Mouse (Mus musculus): ENCODE results near the gene 1700001O22Rik. TPM values are rescaled to one million over a fixed set of nuclear protein-coding genes. Genes with fewer than 3 reads are reported as not detected.

1700001O22Rik gene
- polyA plus RNA-seq, 1 experiment from 2014 or later: 1.9 TPM

DNA sequence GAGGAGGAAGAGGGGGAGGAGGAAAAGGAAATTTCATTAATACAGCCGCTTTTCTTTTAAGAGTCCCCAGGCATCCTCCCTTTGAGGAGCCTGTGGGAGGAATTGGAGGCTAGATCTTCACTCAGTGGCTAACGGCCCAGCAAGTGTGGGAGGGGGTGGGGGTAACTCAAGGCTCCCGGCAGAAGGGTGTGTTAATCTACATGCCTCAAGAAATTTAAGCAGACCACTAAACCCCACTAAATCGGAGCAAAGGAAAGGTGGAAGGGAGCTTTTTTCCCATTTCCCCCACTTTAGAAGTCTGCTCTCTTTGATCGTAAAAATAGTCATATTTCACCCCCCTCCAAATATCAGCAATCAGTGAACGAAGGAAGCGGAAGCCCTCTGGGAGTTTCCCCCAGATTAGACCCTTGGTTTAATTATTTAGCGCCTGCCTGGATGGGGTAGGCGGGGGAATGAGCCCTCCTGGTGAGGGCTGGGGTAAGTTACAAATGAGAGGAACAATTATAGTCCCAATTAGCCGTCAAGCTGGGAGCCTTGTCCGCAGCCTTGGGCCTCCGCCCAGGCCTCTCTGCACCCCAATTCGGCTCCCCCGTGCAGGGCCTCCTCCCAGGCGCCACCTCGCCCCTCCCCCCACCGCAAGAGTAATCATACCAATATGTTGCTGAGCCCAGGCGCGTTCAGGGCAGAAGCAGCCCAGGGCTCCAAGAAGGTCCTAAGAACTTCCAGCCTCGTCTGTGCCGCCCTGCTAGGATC is 33.0 kb upstream of the 1700001O22Rik start:
- Histone ChIP-seq H3K4me2 (ENCODE audit: low read depth, low read length) (peak overlapping the region; percentile 32), H3K4me3 (ENCODE audit: low read depth, low read length) (0 out of 2 replicates have a peak overlapping the region, but pooled peaks have one; percentile 9), H3K27ac (replicated peaks; ENCODE audit: low read depth, low read length) (peak overlapping the region; percentile 86), H3K4me1 (ENCODE audit: control insufficient read depth, insufficient read depth, low read length) (peaks cover 42% of the 10 kb centered on the region), H3K36me3 (ENCODE audit: control insufficient read depth, insufficient read depth, low read length) (no peaks in the 10 kb centered on the region), H3K9ac (ENCODE audit: low read depth, low read length) (peak overlapping the region; percentile 32; the same call in 1 of the 2 replicates), H3K9me3 (ENCODE audit: control insufficient read depth, low read length) (no peaks in the 10 kb centered on the region), H3K27me3 (replicated peaks; ENCODE audit: control insufficient read depth, insufficient read depth, low read length) (no peaks in the 10 kb centered on the region)
- peak; percentile 75 for ATAC-seq (ENCODE audit: low read depth)
- WGBS: 5% methylated on average over 21 of the region's 21 CpGs
- peak; percentile 82 for DNase-seq (ENCODE audit: low spot score)

GRCm38 (mm10) chr2:30834373-30835022 is 31.0 kb upstream of the 1700001O22Rik start, which contains the start of gene Prrx2:
Gene Prrx2 (plus strand): TSS chr2:30834972.
- Histone ChIP-seq H3K27ac (replicated peaks; ENCODE audit: low read depth, low read length) (peak within 1 kb of the TSS; percentile 94), H3K9me3 (ENCODE audit: control insufficient read depth, low read length) (no peaks in the 10 kb centered on the region), H3K4me1 (ENCODE audit: control insufficient read depth, insufficient read depth, low read length) (peaks cover 42% of the 10 kb centered on the region), H3K9ac (ENCODE audit: low read depth, low read length) (no peak within 1 kb of the TSS), H3K4me3 (ENCODE audit: low read depth, low read length) (no peak within 1 kb of the TSS), H3K36me3 (ENCODE audit: control insufficient read depth, insufficient read depth, low read length) (no peaks in the 10 kb centered on the region), H3K4me2 (ENCODE audit: low read depth, low read length) (peak within 1 kb of the TSS; percentile 23; the same call in 1 of the 2 replicates), H3K27me3 (replicated peaks; ENCODE audit: control insufficient read depth, insufficient read depth, low read length) (no peaks in the 10 kb centered on the region)
- DNase-seq (ENCODE audit: low spot score) (no peak), ATAC-seq (ENCODE audit: low read depth) (no peak)
- 42% methylated on average over 6 of the region's 10 CpGs for WGBS

DNA sequence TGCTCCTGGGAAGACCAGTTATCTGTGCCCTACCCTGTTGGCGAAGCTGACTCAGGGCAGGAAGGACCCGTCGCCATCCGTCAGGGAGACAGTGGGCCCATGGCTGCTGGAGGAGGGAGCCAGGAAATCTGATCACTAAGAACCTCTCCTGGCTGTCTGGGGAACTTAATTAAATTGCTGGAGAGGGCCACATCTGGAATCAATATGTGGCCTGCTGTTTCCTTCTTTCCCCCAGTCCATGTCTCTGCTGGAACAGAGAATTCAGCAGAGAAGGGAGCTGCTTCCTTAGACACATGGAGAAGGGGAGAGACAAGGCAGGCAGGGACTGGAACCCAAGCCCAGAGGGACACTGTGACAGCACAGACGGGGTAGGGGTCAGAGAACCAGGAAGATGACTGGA is 30.2 kb upstream of the 1700001O22Rik start:
- peak overlapping the region; percentile 94 for H3K27ac ChIP-seq (replicated peaks; ENCODE audit: low read depth, low read length)
- no peak overlapping the region for H3K4me3 ChIP-seq (ENCODE audit: low read depth, low read length)
- no peaks in the 10 kb centered on the region for H3K9me3 ChIP-seq (ENCODE audit: control insufficient read depth, low read length)

DNA sequence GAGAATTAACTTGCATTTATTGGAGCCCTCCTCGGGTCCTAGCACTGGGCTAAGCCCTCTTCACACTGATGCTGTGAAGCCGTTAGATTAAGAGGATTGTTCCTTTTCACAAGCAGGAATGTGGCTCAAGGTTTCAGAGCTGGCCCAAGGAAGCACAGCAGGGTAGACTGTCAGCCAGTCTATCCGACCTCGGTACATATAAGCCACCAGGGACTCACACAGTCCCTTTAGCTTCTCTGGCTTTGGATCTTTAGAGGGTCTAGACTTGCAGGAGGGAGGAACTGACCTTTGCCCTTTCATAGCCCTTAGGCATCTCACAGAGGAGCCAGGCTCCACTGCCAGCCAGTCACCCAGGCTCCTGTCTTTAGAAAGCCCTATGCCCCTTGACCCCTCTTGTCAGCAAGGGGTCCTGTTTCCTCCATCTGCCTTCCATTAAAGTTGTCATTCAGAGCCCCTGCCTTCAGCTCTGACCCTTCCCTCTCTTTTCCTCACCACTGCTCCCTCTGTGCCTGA is 26.9 kb upstream of the 1700001O22Rik start, which contains the start of gene Asb6:
Asb6 (minus strand) TSS at position 51 of the 513 bp plus-strand sequence.
- no peak for DNase-seq (ENCODE audit: low spot score)
- no peak within 1 kb of the TSS for H3K9ac ChIP-seq (ENCODE audit: low read depth, low read length)
- H3K9me3 ChIP-seq (ENCODE audit: control insufficient read depth, low read length): no peaks in the 10 kb centered on the region
- H3K27me3 ChIP-seq (replicated peaks; ENCODE audit: control insufficient read depth, insufficient read depth, low read length): no peaks in the 10 kb centered on the region
- ATAC-seq (ENCODE audit: low read depth): no peak
- 11% methylated on average over 4 of the region's 4 CpGs for WGBS
- no peak within 1 kb of the TSS for H3K4me2 ChIP-seq (ENCODE audit: low read depth, low read length)
- H3K4me1 ChIP-seq (ENCODE audit: control insufficient read depth, insufficient read depth, low read length): peaks cover 36% of the 10 kb centered on the region
- no peak within 1 kb of the TSS for H3K4me3 ChIP-seq (ENCODE audit: low read depth, low read length)
- peaks cover 5% of the 10 kb centered on the region for H3K36me3 ChIP-seq (ENCODE audit: control insufficient read depth, insufficient read depth, low read length)
- no peak within 1 kb of the TSS for H3K27ac ChIP-seq (replicated peaks; ENCODE audit: low read depth, low read length)

More for the DNA sequence above, 30.2 kb upstream of the 1700001O22Rik start:
- Histone ChIP-seq H3K4me2 (ENCODE audit: low read depth, low read length) (peak overlapping the region; percentile 23), H3K36me3 (ENCODE audit: control insufficient read depth, insufficient read depth, low read length) (no peaks in the 10 kb centered on the region), H3K9ac (ENCODE audit: low read depth, low read length) (peak overlapping the region; percentile 26), H3K4me1 (ENCODE audit: control insufficient read depth, insufficient read depth, low read length) (peaks cover 42% of the 10 kb centered on the region), H3K27me3 (replicated peaks; ENCODE audit: control insufficient read depth, insufficient read depth, low read length) (no peaks in the 10 kb centered on the region)
- DNase-seq (ENCODE audit: low spot score) (peak; percentile 92), ATAC-seq (ENCODE audit: low read depth) (peak; percentile 65)
- WGBS: 6% methylated on average over 4 of the region's 5 CpGs

DNA sequence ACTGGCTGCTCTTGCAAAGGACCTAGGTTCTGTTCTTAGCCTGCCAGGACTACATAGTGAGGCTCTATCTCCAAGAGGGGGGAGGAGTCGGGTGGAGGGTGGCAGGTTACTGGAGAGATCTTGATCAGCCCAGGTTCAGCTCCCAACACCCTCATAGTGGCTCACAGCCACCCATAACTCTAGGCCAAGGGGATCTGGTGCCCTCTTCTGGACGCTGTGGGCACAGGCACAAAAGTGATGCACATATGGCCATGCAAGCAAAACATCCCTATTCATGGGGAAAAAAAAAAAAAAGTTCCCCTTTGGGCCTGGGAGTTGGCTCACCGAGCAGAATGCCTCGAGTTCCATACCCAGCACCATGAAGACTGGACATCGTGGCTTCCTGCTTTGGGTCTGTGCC is 25.9 kb upstream of the 1700001O22Rik start:
- no peak overlapping the region for H3K27ac ChIP-seq (replicated peaks; ENCODE audit: low read depth, low read length)
- H3K4me2 ChIP-seq (ENCODE audit: low read depth, low read length): no peak overlapping the region
- WGBS: 35% methylated on average over 5 of the region's 5 CpGs
- DNase-seq (ENCODE audit: low spot score) (no peak), ATAC-seq (ENCODE audit: low read depth) (no peak)
- peaks cover 16% of the 10 kb centered on the region for H3K36me3 ChIP-seq (ENCODE audit: control insufficient read depth, insufficient read depth, low read length)
- H3K9me3 ChIP-seq (ENCODE audit: control insufficient read depth, low read length): no peaks in the 10 kb centered on the region
- no peak overlapping the region for H3K4me3 ChIP-seq (ENCODE audit: low read depth, low read length)
- peaks cover 29% of the 10 kb centered on the region for H3K4me1 ChIP-seq (ENCODE audit: control insufficient read depth, insufficient read depth, low read length)
- no peak overlapping the region for H3K9ac ChIP-seq (ENCODE audit: low read depth, low read length)
- H3K27me3 ChIP-seq (replicated peaks; ENCODE audit: control insufficient read depth, insufficient read depth, low read length): no peaks in the 10 kb centered on the region

DNA sequence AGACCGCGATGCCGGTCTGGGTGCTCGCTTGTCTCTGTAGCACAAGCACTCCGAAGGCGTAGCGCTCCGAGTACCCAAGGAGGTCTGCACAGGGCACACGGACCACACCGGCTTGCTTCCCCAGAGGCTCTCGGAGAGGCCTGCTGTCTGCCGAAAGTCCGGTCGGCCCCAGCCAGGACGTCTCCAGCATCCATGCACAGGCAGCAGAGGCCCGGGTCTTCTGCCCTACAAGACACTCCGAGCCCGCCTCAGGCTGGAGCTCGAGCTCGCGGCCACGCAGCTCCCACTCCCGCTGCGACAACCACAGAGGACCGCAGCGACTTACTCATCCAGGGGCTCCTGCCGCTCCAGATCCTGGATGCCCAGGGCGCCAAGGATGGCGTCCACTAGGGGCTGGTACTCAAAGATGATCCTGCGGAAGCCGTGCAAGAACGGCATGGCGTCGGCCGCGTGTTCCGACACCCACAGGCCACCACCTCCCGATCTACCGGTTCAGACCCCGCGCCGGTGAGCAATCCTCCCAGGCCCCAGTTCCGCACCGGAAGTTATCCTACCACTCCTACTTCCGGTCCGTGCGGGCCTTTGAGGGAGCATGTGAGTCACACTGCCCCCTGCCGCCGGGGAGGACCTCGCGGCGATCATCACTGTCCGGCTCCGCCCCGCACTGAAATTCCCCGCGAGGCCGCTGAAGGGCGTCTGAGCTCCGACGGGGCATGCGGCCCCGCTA is 24.5 kb upstream of the 1700001O22Rik start:
- peaks cover 15% of the 10 kb centered on the region for H3K4me1 ChIP-seq (ENCODE audit: control insufficient read depth, insufficient read depth, low read length)
- no peaks in the 10 kb centered on the region for H3K27me3 ChIP-seq (replicated peaks; ENCODE audit: control insufficient read depth, insufficient read depth, low read length)
- peak overlapping the region; percentile 91 for H3K4me3 ChIP-seq (ENCODE audit: low read depth, low read length)
- peaks cover 30% of the 10 kb centered on the region for H3K36me3 ChIP-seq (ENCODE audit: control insufficient read depth, insufficient read depth, low read length)
- DNase-seq (ENCODE audit: low spot score): peak; percentile 95
- H3K9me3 ChIP-seq (ENCODE audit: control insufficient read depth, low read length): no peaks in the 10 kb centered on the region
- peak; percentile 92 for ATAC-seq (ENCODE audit: low read depth)
- under 1% methylated on average over 40 of the region's 63 CpGs for WGBS
- peak overlapping the region; percentile 63 for H3K27ac ChIP-seq (replicated peaks; ENCODE audit: low read depth, low read length)
- peak overlapping the region; percentile 71 for H3K4me2 ChIP-seq (ENCODE audit: low read depth, low read length)
- H3K9ac ChIP-seq (ENCODE audit: low read depth, low read length): peak overlapping the region; percentile 92

DNA sequence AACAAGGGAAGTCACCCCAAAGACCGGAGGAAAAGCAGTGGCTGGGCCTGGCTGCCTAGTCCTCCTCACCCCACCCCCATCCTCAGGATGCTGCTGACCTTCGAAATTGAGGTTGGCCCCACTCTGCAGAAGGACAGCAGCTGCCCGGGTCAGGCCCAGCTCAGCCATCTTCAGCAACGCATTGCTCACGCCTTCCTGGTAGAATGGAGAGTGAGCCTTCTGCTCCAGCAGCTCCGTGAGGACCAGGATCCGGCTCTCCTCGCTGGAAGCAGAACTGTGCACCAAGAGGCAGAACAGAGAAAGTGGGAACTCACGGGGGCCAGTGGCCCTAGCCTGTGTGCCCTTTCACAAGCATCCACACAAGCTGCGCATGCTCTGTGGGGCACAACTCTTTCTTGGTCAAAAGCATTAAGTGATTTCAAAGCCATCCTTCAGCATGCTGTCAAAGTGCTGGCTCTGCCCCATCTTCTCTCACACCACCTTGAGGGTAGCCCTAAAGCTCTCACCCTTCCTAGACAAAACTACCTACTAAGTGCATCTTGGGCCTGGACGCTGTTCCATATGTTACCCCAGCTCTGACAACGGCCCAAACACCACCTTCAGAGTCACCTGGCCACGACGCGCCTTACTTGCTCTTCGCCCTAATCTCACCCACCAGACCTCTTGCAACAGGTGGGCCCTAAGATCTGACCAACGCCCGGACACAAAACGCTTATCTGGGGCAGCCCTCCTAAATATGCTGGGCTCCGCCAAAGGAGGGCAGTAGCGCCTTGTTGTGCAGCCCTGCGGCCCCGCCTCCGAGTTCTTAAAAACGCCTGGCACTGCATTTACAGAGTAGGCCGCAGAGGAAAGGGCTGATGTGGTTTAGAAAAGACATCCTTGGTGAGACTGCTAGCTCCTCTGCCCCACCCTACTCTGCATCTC is 23.6 kb upstream of the 1700001O22Rik start:
- Histone ChIP-seq H3K9me3 (ENCODE audit: control insufficient read depth, low read length) (no peaks in the 10 kb centered on the region), H3K9ac (ENCODE audit: low read depth, low read length) (peak overlapping the region; percentile 92), H3K4me3 (ENCODE audit: low read depth, low read length) (peak overlapping the region; percentile 91), H3K27ac (replicated peaks; ENCODE audit: low read depth, low read length) (peak overlapping the region; percentile 63), H3K4me1 (ENCODE audit: control insufficient read depth, insufficient read depth, low read length) (peaks cover 11% of the 10 kb centered on the region), H3K36me3 (ENCODE audit: control insufficient read depth, insufficient read depth, low read length) (peaks cover 38% of the 10 kb centered on the region), H3K27me3 (replicated peaks; ENCODE audit: control insufficient read depth, insufficient read depth, low read length) (no peaks in the 10 kb centered on the region), H3K4me2 (ENCODE audit: low read depth, low read length) (peak overlapping the region; percentile 71)
- ATAC-seq (ENCODE audit: low read depth): no peak
- peak; percentile 84 for DNase-seq (ENCODE audit: low spot score)
- 32% methylated on average over 26 of the region's 26 CpGs for WGBS

Measured in embryonic facial prominence, embryonic 14.5 days (tissue).